Mouse (Mus musculus) embryonic facial prominence, embryonic 15.5 days (tissue): ENCODE data around the gene St6galnac1. TPM values are rescaled to one million over a fixed set of nuclear protein-coding genes. Genes with fewer than 3 reads are reported as not detected.

ENCODE experiments used
- ATAC-seq: fragments of 200-750 bp; cut with Nextera tagmentation; 2 replicates; pipeline ENCODE4 v1.8.0; 2017; ENCODE audit warnings: low read depth, moderate TSS enrichment; ENCODE audit not compliant: insufficient number of reproducible peaks, low FRiP score, low TSS enrichment
- H3K27ac ChIP-seq: fragments of 300-500 bp; sonication (generic); replicated peaks from 2 replicates; pipeline ENCODE4 v1.5.1; 2015; ENCODE audit warnings: mild to moderate bottlenecking, inconsistent platforms
- H3K27me3 ChIP-seq: fragments of 300-500 bp; sonication (generic); 2 replicates; pipeline ENCODE4 v1.6.1; 2015; ENCODE audit warnings: inconsistent platforms
- H3K36me3 ChIP-seq: fragments of 300-500 bp; sonication (generic); 2 replicates; pipeline ENCODE4 v1.6.1; 2015; ENCODE audit warnings: mild to moderate bottlenecking, inconsistent platforms
- H3K4me1 ChIP-seq: fragments of 300-500 bp; sonication (generic); 2 replicates; pipeline ENCODE4 v1.6.1; 2015; ENCODE audit warnings: inconsistent platforms
- H3K4me2 ChIP-seq: fragments of 300-500 bp; sonication (generic); replicated peaks from 2 replicates; pipeline ENCODE4 v1.6.1; 2015; ENCODE audit warnings: mild to moderate bottlenecking, inconsistent platforms
- H3K4me3 ChIP-seq: fragments of 300-500 bp; sonication (generic); replicated peaks from 2 replicates; pipeline ENCODE4 v1.5.1; 2015; ENCODE audit warnings: mild to moderate bottlenecking, inconsistent platforms
- H3K9ac ChIP-seq: fragments of 300-500 bp; sonication (generic); 2 replicates; pipeline ENCODE4 v1.6.1; 2015; ENCODE audit warnings: inconsistent platforms
- H3K9me3 ChIP-seq: fragments of 300-500 bp; sonication (generic); replicated peaks from 2 replicates; pipeline ENCODE4 v1.6.1; 2016; ENCODE audit warnings: inconsistent platforms
- WGBS: fragments of 180-500 bp; shearing (Covaris S2); methylation state at CpG from one replicate; pipeline ENCODE4 v1.1.7; 2015; 5-methylcytosine and 5-hydroxymethylcytosine counted together
- polyA plus RNA-seq: library from polyadenylated mRNA; unstranded; fragments of >200 nt; fragmentation: Nextera tagmentation; extraction: Ambion mirVana; gene quantifications from 2 replicates; pipeline ENCODE4 v1.2.1, GENCODE M21; 2015

St6galnac1 gene
- polyA plus RNA-seq, 1 experiment from 2014 or later, result not detected

DNA sequence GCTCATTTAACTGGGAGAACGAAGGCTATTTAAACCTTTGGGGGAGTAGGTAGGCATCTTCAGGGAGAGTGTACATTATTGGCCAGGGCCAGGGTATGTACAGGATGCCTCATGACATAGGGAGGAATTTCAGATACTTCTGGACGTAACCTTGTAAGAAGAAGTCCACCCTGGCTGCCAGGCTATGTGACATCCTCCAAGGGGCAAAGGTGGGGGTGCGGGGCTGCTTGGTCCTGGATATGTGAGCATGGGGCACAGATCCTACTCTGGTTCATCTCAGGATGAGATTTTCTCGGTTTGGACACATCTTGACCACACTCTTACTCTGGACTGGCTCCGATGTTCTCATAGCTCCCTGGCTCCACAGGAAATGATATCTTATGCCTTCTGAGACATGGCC, 52.2 kb downstream of the St6galnac1 start:
- no peak overlapping the region for H3K27ac ChIP-seq
- H3K36me3 ChIP-seq, result no peaks in the 10 kb centered on the region
- no peaks in the 10 kb centered on the region for H3K27me3 ChIP-seq
- H3K4me3 ChIP-seq, result no peak overlapping the region
- 0 out of 2 replicates have a peak, but pooled peaks cover 15% of the 10 kb centered on the region for H3K4me1 ChIP-seq
- 0 out of 2 replicates have a peak, but pooled peaks cover under 1% of the 10 kb centered on the region for H3K9me3 ChIP-seq
- ATAC-seq, result no peak
- no peak overlapping the region for H3K9ac ChIP-seq
- WGBS, result 92% methylated on average over 5 of the region's 5 CpGs
- no peak overlapping the region for H3K4me2 ChIP-seq

DNA sequence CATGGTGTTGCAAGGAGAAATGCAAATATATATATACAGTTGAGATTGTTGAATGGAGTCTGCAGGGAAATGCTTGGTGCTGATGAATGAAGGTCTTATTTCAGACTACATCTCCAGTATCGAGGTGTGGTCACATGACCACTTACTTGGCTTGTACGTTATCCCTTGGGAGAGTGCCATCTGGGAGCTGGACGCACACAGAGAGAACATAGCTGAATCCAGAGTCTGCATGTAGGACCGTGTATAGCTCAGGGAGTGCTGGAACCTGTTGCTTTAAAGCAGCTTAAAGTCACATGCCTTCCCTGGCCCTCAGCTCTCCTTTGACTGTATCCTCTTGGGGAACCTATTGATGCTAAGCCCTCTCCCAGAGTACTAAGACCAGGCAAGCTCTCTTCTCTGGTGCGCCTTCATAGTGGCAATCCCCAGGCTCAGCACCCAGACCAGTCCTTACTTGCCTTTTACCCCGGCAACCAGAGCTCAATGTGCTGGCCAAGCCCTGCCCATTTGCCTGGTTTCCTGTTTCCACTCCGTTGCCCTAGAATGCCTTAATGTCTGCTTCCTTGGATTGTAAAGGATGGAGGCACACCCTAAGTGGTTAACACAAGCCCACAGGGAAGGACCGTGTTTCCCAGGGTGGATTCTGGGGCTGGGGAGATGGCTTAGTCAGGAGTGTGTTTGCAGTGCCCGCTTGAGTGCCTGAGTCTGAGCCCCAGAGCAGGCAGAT, 53.6 kb downstream of the St6galnac1 start:
- Histone ChIP-seq H3K36me3 (no peaks in the 10 kb centered on the region), H3K27ac (no peak overlapping the region), H3K9ac (no peak overlapping the region), H3K4me3 (no peak overlapping the region), H3K4me1 (0 out of 2 replicates have a peak, but pooled peaks cover 15% of the 10 kb centered on the region), H3K27me3 (no peaks in the 10 kb centered on the region), H3K9me3 (0 out of 2 replicates have a peak, but pooled peaks cover 4% of the 10 kb centered on the region), H3K4me2 (no peak overlapping the region)
- peak; percentile 65; the same call in 1 of the 2 replicates for ATAC-seq
- WGBS, result 50% methylated on average over 9 of the region's 9 CpGs

GRCm38 (mm10) chr11:116720319-116720865, 54.9 kb downstream of the St6galnac1 start:
- H3K4me3 ChIP-seq, result no peak overlapping the region
- H3K27me3 ChIP-seq, result no peaks in the 10 kb centered on the region
- H3K9ac ChIP-seq, result no peak overlapping the region
- no peaks in the 10 kb centered on the region for H3K36me3 ChIP-seq
- no peak overlapping the region for H3K27ac ChIP-seq
- H3K9me3 ChIP-seq, result 0 out of 2 replicates have a peak, but pooled peaks cover 4% of the 10 kb centered on the region
- H3K4me1 ChIP-seq, result 0 out of 2 replicates have a peak, but pooled peaks cover 12% of the 10 kb centered on the region
- no peak overlapping the region for H3K4me2 ChIP-seq
- WGBS, result 89% methylated on average over 15 of the region's 15 CpGs
- ATAC-seq, result no peak

Other genes with a start within 250 kb of the St6galnac1 start
- 12.3 and 12.5 TPM in 2 replicates for gene Sphk1, start 244.6 kb downstream of the St6galnac1 start, polyA plus RNA-seq
- gene Ube2o, start 194.1 kb downstream of the St6galnac1 start, polyA plus RNA-seq, result 14.2 and 14.6 TPM in 2 replicates
- not detected in 2 replicates for gene Aanat, start 189.1 kb downstream of the St6galnac1 start, polyA plus RNA-seq
- 8.3 and 8.8 TPM in 2 replicates for gene Rhbdf2, start 148.5 kb downstream of the St6galnac1 start, polyA plus RNA-seq
- gene Prcd, start 122.0 kb downstream of the St6galnac1 start, polyA plus RNA-seq, result 3.6 and 3.8 TPM in 2 replicates
- 32.7 and 33.3 TPM in 2 replicates for gene Cygb, start 121.2 kb downstream of the St6galnac1 start, polyA plus RNA-seq
- 24.8 and 32.3 TPM in 2 replicates for gene Mxra7, start 52.5 kb upstream of the St6galnac1 start, polyA plus RNA-seq
- 75.9 and 79.9 TPM in 2 replicates for gene Mettl23, start 67.8 kb upstream of the St6galnac1 start, polyA plus RNA-seq
- 74.1 and 79.1 TPM in 2 replicates for gene Jmjd6, start 67.9 kb upstream of the St6galnac1 start, polyA plus RNA-seq
- 44.8 and 51.2 TPM in 2 replicates for gene Mfsd11, start 76.9 kb upstream of the St6galnac1 start, polyA plus RNA-seq
- gene Srsf2, start 77.6 kb upstream of the St6galnac1 start, polyA plus RNA-seq, result 694 and 715 TPM in 2 replicates
- 3.0 and 3.2 TPM in 2 replicates for gene Mgat5b, start 143.4 kb upstream of the St6galnac1 start, polyA plus RNA-seq